In genomic region chr9:75306126-75306898, GRCm38 (mm10) we compare ENCODE assay signal across 8 mouse cellular contexts. TPM values are rescaled to one million over a fixed set of nuclear protein-coding genes. Genes with fewer than 3 reads are reported as not detected.
DNase-seq lines count a peak whose midpoint lies in the region; ATAC-seq and TF ChIP-seq lines count a peak whose summit lies in the region.

Gene Gnb5 (plus strand): TSS chr9:75306288.

- DNase-seq in gastrocnemius, postnatal 4 days (ENCODE audit: low spot score in 2 of 2), result no peak
- no peak for DNase-seq in gastrocnemius, postnatal 10 days
- peak; percentile 26 for DNase-seq in brain, embryonic 14.5 days (ENCODE audit: low read depth)
- no peak for DNase-seq in embryo, embryonic 11 days
- DNase-seq in embryo, embryonic 10.5 days (ENCODE audit: low spot score), result no peak

- no peak for ATAC-seq in forebrain, embryonic 16.5 days
- no peak for ATAC-seq in intestine, postnatal 0 days
- ATAC-seq in neural tube, embryonic 13.5 days (ENCODE audit: low read depth), result no peak

- no peak for TF ChIP-seq CTCF in brain, embryonic 14.5 days (IDR thresholded peaks at IDR 0.05; ENCODE audit: borderline replicate concordance, extremely low read depth, insufficient read depth, insufficient read length)
- TF ChIP-seq CTCF in intestine, postnatal 0 days (IDR thresholded peaks at IDR 0.05; ENCODE audit: low read depth), result no peak

- no peak within 1 kb of the TSS for H3K9ac ChIP-seq in forebrain, embryonic 16.5 days (replicated peaks; ENCODE audit: low read depth, low read length)
- no peak within 1 kb of the TSS for H3K9ac ChIP-seq in intestine, postnatal 0 days (ENCODE audit: low read depth, low read length)
- no peak within 1 kb of the TSS for H3K9ac ChIP-seq in neural tube, embryonic 13.5 days

- H3K27me3 ChIP-seq in forebrain, embryonic 16.5 days (replicated peaks; ENCODE audit: control insufficient read depth, insufficient read depth, low read length), result no peaks in the 10 kb centered on the region
- H3K27me3 ChIP-seq in intestine, postnatal 0 days (replicated peaks; ENCODE audit: control insufficient read depth, insufficient read depth, low read length), result no peaks in the 10 kb centered on the region
- H3K27me3 ChIP-seq in neural tube, embryonic 13.5 days, result no peaks in the 10 kb centered on the region

- H3K27ac ChIP-seq in forebrain, embryonic 16.5 days (ENCODE audit: low read length), result no peak within 1 kb of the TSS
- H3K27ac ChIP-seq in intestine, postnatal 0 days (ENCODE audit: low read depth, low read length), result no peak within 1 kb of the TSS
- no peak within 1 kb of the TSS for H3K27ac ChIP-seq in neural tube, embryonic 13.5 days (replicated peaks)

- no peaks in the 10 kb centered on the region for H3K36me3 ChIP-seq in forebrain, embryonic 16.5 days (ENCODE audit: control insufficient read depth, insufficient read depth)
- no peaks in the 10 kb centered on the region for H3K36me3 ChIP-seq in intestine, postnatal 0 days (ENCODE audit: control insufficient read depth, insufficient read depth)
- no peaks in the 10 kb centered on the region for H3K36me3 ChIP-seq in neural tube, embryonic 13.5 days

- TF ChIP-seq POLR2A in brain, embryonic 14.5 days (IDR thresholded peaks at IDR 0.05; ENCODE audit: borderline replicate concordance, extremely low read depth, insufficient read depth, insufficient read length, poor library complexity, severe bottlenecking), result no peak

- H3K9me3 ChIP-seq in forebrain, embryonic 16.5 days (ENCODE audit: control insufficient read depth, low read length), result no peaks in the 10 kb centered on the region
- H3K9me3 ChIP-seq in intestine, postnatal 0 days (ENCODE audit: control insufficient read depth), result no peaks in the 10 kb centered on the region
- H3K9me3 ChIP-seq in neural tube, embryonic 13.5 days, result no peaks in the 10 kb centered on the region

- no peak within 1 kb of the TSS for H3K4me2 ChIP-seq in forebrain, embryonic 16.5 days (ENCODE audit: low read length)
- H3K4me2 ChIP-seq in intestine, postnatal 0 days (replicated peaks; ENCODE audit: low read depth), result no peak within 1 kb of the TSS
- no peak within 1 kb of the TSS for H3K4me2 ChIP-seq in neural tube, embryonic 13.5 days

- no peaks in the 10 kb centered on the region for H3K4me1 ChIP-seq in forebrain, embryonic 16.5 days (replicated peaks; ENCODE audit: control insufficient read depth, insufficient read depth, low read length)
- no peaks in the 10 kb centered on the region for H3K4me1 ChIP-seq in intestine, postnatal 0 days (replicated peaks; ENCODE audit: control insufficient read depth, insufficient read depth, low read length)
- no peaks in the 10 kb centered on the region; the same call in 1 of the 2 replicates for H3K4me1 ChIP-seq in neural tube, embryonic 13.5 days (replicated peaks)

- no peak within 1 kb of the TSS for H3K4me3 ChIP-seq in forebrain, embryonic 16.5 days (replicated peaks; ENCODE audit: low read length)
- no peak within 1 kb of the TSS for H3K4me3 ChIP-seq in intestine, postnatal 0 days (ENCODE audit: low read depth, low read length)
- H3K4me3 ChIP-seq in neural tube, embryonic 13.5 days, result no peak within 1 kb of the TSS

- 68% methylated on average over 11 of the region's 11 CpGs for WGBS in forebrain, embryonic 16.5 days
- WGBS in intestine, postnatal 0 days, result 83% methylated on average over 11 of the region's 11 CpGs
- 78% methylated on average over 11 of the region's 11 CpGs for WGBS in neural tube, embryonic 13.5 days

RNA-seq across cellular contexts. Expression of gene Gnb5, which starts in this region (rescaled TPM):
- 10 to 100 TPM; 12.1 to 14.9 TPM for total RNA-seq in gastrocnemius, postnatal 4 days (2021)
- 10 to 100 TPM in 1 of 2 experiments, 1 to 10 TPM in 1; 7.9 to 11.2 TPM for total RNA-seq in gastrocnemius, postnatal 10 days (2021)
- polyA plus RNA-seq in brain, embryonic 14.5 days (2012; rRNA removed), result 45.5 and 53.1 TPM in 2 replicates
- polyA plus RNA-seq in forebrain, embryonic 16.5 days (2015; fragmentation: Nextera tagmentation; extraction: Ambion mirVana), result 50.8 and 60.2 TPM in 2 replicates
- 11.2 and 11.3 TPM in 2 replicates for polyA plus RNA-seq in intestine, postnatal 0 days (2015; fragmentation: Nextera tagmentation; extraction: Ambion mirVana)
- polyA plus RNA-seq in neural tube, embryonic 13.5 days (2015; fragmentation: Nextera tagmentation; extraction: Ambion mirVana), result 60.7 and 63.7 TPM in 2 replicates
